Mouse (Mus musculus) heart, adult 18-20 months (tissue): ENCODE data around the gene Olfr19. TPM values are rescaled to one million over a fixed set of nuclear protein-coding genes. Genes with fewer than 3 reads are reported as not detected.
"Not testable (repeated sequence)": the region's sequence is repeated elsewhere in the genome, so short reads cannot be mapped to it uniquely, and the experiment has no call there.

Source experiments
- DNase-seq, 2 experiments: peaks; one replicate each; pipeline ENCODE4 v3.0.0; 2021 to 2022; ENCODE audit warnings: mixed read lengths in 1 of 2
- long read RNA-seq, 2 experiments: library from polyadenylated mRNA; stranded (forward); transcript quantifications; one replicate each; pipeline ENCODE4 v2.0.0; 2021
- total RNA-seq, 2 experiments: library from RNA; stranded (reverse); gene quantifications; 2 replicates each; pipeline ENCODE4 v1.2.3; 2021

Gene Olfr19
- not detected for total RNA-seq
- long read RNA-seq, experiment 1: 0 reads
- long read RNA-seq, experiment 2: 0 reads

DNA sequence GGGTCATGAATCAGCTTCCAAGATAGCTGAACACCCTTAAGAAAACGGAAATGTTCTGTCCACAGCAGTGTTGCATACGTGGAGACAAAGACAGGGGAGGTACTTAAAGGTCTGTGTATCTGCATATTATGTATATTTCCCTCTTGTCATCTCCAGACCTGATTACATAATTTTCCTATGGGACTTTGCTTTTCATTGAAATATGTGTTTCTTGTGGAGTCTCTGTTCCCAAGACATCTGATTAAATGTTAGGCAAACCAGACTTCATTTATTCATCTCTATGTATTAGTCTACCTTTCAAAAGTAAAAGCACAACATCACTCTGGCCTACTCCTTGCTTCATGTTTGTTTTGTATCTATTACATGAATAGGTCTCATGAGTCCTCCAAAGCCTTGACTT, at the start of gene Olfr19:
Olfr19 (minus strand) TSS at position 101 of the 400 bp plus-strand sequence.
- no peak for DNase-seq

DNA sequence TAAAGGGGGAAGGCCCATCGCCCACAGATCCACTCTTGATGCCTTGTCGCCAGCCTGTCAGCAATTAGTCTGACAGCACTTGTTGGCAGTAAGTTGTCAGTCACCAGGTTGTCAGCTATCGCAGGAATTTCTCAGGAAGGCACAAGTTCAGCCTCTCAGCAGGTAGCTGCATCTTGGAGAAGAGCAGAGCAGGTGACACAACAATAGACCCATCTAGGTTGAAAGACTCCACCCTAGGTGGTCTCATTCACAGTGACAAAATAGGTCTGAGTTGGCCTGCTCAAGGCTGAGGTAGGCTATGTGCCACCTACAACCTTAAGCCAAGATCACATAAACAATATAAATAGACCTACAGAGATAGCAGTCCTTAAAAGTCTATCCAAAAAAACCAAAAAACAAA, 8.8 kb upstream of the Olfr19 start:
- no peak for DNase-seq

DNA sequence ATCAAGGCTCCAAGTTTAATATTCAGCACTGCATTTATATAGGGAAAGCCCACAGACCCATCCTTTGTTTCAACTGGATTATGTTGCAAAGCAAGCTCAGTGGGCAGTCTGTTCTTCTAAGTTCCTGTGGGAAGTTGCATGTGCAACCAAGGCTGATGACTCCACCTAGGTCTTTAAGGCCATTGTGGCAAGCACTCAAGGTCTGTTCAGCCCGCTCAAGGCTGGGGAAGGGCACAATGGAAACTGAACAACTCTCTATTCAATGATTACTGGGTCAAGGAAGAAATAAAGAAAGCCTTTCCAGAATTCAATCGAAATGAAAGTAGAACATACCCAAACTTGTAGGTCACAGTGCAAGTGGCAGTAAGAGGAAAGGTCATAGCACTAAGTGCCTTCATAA, 7.8 kb upstream of the Olfr19 start:
- DNase-seq: no peak

DNA sequence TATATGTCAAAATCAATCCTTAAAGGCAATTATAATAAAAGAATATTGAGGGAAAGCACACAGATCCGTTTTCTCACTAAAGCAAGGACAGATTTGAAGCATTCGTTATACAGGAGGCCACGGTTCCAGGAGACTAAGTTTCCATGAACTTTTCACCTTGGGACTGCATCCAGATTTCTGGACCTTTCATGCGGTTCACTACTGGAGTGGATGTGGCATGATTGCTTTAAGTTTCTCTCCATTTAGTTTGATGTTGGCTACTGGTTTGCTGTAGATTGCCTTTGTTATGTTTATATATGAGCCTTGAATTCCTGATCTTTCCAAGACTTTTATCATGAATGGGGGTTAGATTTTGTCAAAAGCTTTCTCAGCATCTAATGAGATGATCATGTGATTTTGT, 11.2 kb downstream of the Olfr19 start:
- DNase-seq: no peak

DNA sequence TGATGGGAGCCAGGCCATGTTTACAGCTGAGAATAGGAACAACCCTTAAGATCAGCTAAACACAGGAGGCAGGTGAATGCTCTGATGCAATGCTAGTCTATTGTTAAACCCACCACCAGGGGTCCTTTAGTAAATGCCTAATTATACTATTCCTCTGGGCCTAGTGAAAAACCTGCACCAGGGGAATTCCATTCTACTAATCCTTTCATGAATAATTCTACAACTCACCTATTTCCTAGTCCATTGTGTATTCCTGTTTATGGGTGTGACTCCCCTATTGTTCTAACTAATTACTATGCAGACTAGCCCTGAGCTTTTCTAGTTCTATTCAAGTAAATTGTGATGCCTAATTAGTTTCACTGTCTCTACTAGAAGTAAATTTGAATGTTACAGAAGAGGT, 11.7 kb downstream of the Olfr19 start:
- DNase-seq: not testable (repeated sequence)

DNA sequence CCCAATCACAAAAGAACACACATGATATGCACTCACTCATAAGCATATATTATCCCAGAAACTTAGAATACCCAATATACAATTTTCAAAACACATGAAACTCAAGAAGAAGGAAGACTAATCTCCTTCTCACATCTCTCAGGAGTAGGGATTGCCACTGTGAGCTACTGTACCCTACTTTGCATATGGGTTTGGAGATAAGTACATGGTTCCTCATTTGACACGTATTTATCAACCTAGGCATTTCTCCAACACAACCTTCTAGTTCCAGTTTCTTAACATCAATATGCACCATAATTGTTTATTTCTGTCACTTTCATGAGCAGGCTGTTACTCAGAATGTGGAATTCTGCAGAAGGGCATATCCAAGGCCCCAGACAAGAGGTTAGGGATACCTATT, 31.1 kb downstream of the Olfr19 start:
- no peak for DNase-seq

DNA sequence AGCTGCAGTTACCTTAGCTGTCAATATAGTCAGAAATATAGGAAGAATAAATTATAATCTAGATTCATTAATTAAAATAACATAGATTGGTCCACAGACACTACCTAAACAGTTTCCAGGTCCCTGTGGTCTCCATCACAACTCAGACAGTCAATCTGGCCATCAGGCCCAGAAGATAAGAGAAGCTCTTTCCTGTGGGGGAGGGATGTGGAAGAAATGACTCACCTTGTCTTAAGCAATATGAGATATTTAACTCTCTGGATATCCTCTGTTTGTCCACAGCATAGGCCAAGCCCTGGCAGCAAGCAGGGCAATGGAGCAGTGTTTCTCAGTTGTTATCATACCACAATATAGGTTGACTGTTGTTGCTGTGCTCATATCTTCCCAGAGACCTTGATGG, 42.5 kb downstream of the Olfr19 start:
- no peak for DNase-seq

Other genes starting within 250 kb of the Olfr19 start
- gene Fgd4, start 75.9 kb downstream of the Olfr19 start, total RNA-seq: 10 to 100 TPM; 39.7 to 46.7 TPM
- under 1 TPM in 1 of 2 experiments, not detected in 1; 0.54 TPM for gene Spag6l, start 153.1 kb upstream of the Olfr19 start, total RNA-seq
- not detected for gene Igll1, start 187.6 kb upstream of the Olfr19 start, total RNA-seq
- 10 to 100 TPM; 23.1 to 28.6 TPM for gene Top3b, start 194.3 kb upstream of the Olfr19 start, total RNA-seq
- under 1 TPM in 1 of 2 experiments, not detected in 1; 0.39 TPM for gene Vpreb1, start 194.4 kb upstream of the Olfr19 start, total RNA-seq
- gene Ppm1f, start 220.1 kb upstream of the Olfr19 start, total RNA-seq: 10 to 100 TPM; 26.3 to 28.6 TPM